Mouse (Mus musculus) layer of hippocampus, adult 8-10 months (tissue): ENCODE measurements at regions not wholly inside any gene's neighbourhood (a gene's known extent, or its start where the extent isn't known, plus 50 kb on each side); places are given as distances from the start of the nearest gene placed in this dataset.
A peak's percentile ranks its signal among the peaks of the same experiment; 100 is the strongest.

Source experiments
- DNase-seq, 2 experiments: peaks; one replicate each; pipeline ENCODE4 v3.0.0; 2022; ENCODE audit warnings: low spot score in 2 of 2

DNA sequence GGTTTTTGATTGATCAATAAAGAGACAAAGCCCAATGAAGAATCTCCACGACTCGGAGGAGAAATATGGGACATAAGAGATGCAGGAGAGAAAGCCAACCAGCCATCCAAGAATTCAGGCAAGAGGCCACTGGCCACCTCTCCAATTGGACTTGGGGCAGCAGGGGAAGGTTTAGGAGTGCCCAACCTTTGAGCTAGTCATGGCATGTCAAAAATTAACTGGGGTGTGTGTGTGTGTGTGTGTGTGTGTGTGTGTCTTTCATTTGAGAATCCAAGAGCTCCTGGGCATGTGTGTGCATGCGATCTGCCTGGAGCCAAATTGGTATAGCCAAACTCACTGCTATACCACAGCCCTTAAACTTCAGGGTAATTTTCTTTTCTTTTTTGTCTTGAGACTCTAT lies 51.6 kb upstream of the Cecr2 start:
- DNase-seq: no peak

GRCm38 (mm10) chr6:120612346-120612745 lies 53.8 kb upstream of the Cecr2 start:
- no peak for DNase-seq

- no peak for DNase-seq
Measured at GRCm38 (mm10) chr6:120609858-120610257, 56.3 kb upstream of the Cecr2 start.

DNA sequence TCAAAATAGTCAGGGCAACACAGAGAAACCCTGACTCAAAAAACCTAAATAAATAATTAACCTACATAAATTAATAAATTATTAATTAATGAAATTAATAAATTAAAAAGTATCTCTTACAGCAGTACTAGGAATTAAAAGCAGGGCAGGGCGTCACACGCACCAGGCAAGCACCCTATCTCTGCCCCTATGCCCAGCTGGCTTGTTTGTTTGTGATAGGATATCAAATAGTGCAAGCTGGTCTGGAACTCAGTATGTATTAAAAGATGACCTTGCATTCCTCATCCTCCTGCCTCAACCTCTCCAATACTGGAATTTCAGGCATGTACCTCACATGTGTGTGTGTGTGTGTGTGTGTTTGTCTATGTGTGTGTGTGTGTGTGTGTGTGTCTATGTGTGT lies 60.7 kb upstream of the Cecr2 start:
- no peak for DNase-seq

DNA sequence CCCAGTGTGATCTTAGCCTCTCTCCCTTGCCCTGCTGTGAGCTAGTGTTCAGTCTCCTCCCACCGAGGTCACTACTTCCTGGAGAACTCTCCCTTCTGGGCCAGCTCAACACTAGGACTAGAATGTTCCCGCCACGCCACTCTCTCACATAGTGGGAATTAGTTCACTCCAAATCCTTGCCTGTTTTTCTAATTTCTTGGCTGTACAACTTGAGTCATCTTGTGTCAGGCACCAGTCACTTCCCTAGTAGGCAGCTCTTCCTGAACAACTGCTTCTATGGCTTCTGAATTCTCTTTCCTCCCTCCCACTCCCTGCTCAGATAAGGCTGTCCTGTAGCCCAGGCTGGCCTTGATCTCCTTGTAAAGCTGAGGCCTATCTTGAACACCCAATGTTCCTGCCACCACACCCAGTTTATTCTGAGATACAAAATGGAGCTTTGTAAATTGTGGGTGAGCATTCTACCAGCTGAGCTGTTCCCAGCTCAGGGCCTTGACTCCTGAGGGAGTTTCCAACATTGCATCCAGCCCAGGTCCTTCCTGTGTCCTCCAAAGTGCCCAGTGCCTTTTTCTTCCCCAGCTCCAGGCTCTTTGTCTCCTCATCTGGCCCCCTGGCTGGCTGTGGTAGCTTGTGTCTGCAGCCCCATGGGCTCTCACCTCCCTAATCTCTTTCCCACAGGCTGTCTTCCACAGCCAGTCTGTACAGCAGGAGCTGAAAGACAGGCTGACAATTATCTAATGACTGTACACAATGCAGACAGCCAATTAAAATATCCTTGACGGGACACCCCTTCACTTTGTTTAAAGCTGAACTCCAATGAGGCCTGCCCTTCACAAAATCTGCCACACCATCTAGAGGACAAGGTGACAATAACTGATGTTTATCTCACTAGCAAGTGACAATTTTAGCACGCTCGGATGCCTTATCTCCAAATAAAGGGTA lies 61.9 kb upstream of the Cecr2 start:
- DNase-seq: no peak

DNA sequence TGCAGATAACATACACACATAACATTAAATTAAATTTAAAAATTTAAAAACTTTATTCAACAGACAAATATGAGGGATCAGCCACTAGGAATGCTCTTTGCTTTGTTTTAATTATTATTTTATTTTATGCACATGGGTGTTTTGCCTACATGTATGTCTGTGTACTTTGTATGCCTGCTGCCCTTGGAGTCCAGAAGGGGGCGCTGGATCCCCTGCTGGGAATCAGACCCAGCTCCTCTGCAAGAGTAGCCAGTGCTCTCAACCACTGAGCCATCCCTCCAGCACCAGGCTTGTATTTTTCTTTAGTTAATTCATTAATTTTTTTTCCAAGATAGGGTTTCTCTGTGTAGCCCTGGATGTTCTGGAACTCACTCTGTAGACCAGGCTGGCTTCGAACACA lies 62.7 kb upstream of the Cecr2 start:
- DNase-seq: no peak

DNA sequence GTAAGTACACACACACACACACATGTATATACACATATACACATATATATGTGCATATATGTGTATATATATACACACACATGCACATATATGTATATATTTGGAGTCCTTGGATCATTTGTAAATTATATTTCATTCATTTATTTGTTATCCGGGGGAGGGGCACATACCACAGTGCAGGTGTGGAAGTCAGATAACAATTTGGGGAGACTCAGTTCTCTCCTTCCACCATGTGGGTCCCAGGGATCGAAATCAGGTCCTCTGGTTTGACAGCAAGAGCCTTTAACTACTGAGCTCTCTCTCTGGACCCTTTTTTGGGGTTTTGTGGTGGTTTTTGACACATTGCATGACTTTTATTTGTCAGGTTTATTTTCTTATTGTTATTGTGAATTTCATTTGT lies 65.8 kb upstream of the Cecr2 start:
- DNase-seq: no peak

DNA sequence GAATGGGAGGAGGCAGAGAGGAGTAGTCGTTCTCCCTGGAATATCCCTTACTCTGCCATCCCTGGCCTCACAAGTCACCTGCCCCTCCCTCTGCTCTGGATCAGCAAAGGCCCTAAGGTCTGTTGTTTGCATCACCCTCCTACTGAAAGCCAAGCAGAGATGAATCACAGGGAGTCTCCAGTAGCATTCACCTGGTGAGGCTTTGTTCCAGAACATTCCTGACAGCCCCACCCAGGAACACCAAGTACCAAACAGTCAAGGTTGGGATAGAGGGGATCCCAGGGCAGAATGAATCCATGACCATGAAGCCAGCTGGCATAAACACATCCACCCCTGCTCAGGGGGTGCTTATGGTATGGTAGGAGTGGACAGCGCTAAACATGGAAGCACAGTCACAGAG lies 67.4 kb upstream of the Hdhd5 start:
- DNase-seq: no peak

- DNase-seq: no peak
Measured at GRCm38 (mm10) chr6:120597887-120598286, 66.8 kb upstream of the Hdhd5 start.

DNA sequence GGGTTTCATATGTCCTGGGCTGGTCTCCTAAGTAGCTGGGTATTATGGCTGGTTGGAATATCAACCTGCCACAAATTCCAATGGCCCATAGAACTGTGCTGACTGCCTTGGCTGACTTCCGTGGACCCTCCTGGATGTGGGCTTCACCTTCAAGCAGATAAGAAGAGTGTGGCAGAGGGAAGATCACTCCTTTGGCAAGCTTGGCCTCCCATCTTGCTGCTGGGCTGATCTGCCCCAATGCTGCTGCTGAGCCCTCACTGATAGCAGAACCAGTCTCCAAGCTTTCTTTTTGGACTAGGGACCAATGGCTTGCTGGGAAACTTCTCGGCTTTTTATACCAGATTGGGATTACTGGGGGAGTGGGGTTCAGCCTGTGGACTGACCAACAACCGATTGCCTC lies 65.6 kb upstream of the Hdhd5 start:
- no peak for DNase-seq

DNA sequence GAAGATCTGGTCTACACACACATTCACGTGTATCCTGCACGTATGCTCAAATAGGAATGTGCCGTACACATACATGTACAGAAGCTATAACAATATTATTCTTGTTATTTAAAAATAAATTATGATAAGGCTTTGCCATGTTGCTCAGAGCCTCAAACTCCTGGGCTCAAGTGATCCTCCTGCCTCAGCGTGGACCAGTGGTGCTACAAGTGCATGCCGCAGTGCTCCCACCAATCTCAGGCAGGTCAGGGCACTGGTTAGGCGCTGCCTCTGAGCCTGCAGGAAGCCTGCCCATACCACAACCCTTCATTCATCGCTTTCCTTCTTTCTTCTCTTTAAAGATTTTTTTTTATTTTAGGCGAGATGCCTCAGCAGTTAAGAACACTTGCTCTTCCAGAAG lies 63.3 kb upstream of the Hdhd5 start:
- DNase-seq: no peak

GRCm38 (mm10) chr6:120592705-120593104 lies 61.6 kb upstream of the Hdhd5 start:
- peak in 1 of 2 experiments; percentile 26 for DNase-seq

GRCm38 (mm10) chr6:120592031-120592681 lies 61.0 kb upstream of the Hdhd5 start:
- no peak for DNase-seq

DNA sequence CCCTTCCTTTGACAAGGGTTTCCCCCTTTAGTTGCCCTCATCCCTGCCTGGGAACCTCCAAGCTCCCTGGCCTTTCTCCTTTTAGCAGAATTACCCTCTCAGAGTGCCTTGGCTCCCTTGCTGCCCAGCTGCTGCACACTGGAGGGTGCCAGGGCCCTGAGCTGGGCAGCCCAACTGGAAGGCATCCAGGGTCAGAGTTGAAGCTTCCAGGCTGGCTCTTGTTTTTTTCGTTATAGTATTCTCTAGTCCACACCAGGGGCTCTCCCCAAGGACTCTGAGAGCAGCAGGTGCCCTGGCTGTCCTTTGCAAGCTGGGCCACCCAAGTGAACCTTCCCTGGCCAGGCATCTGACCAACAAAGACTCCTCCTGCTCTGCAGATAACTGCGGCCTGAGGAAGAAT lies 59.1 kb upstream of the Hdhd5 start:
- DNase-seq: no peak

GRCm38 (mm10) chr6:120588701-120589659 lies 57.9 kb upstream of the Hdhd5 start:
- DNase-seq: no peak

DNA sequence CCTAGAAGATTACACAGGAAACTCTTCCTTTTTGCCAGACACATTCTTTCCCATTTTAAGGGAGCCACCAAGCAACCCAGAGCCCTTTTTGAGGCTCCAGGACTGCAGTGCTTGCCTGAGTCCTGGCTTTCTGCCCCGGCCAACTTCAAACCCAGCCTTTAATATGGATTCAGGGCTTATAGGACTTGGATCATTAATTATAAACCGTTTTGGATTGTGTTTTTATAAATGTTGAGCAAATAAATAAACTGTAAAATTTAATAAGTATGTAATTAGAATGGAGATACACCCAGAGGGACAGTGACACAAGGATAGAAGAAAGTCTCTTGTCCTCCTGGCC lies 54.8 kb upstream of the Hdhd5 start:
- no peak for DNase-seq

- no peak for DNase-seq
Measured at GRCm38 (mm10) chr6:120585118-120585940, 54.2 kb upstream of the Hdhd5 start.

DNA sequence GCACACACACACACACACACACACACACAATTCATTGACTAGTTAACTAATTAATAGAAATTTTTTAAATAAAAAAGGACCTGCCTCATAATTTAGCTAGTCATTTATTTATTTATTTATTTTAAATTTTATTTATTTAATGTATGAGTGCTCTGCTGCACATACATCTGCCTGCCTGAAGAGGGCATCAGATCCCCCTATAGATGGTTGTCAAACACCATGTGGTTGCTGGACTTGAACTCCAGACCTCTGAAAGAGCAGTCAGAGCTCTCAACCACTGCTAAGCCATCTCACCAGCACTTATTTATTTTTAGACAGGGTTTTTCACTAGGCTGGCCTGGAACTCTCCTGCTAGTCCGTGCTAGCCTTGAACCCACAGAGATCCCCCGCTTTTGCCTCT lies 50.6 kb upstream of the Hdhd5 start:
- no peak for DNase-seq
